Mouse (Mus musculus) splenic B cell, adult 2 months (primary cell): ENCODE data around the gene Ntng1.
A peak's percentile ranks its signal among the peaks of the same experiment; 100 is the strongest.

Source experiments
- DNase-seq: peaks from one replicate; pipeline ENCODE4 v3.0.0-alpha.2; 2011; ENCODE audit warnings: low read depth, low spot score
- H3K27me3 ChIP-seq: 2 replicates; pipeline ENCODE4 v1.6.1; 2012; ENCODE audit warnings: mild to moderate bottlenecking, low read length, moderate library complexity, mixed read lengths; ENCODE audit not compliant: control insufficient read depth, poor library complexity, insufficient read depth, severe bottlenecking
- H3K36me3 ChIP-seq: 2 replicates; pipeline ENCODE4 v1.6.1; 2012; ENCODE audit warnings: mild to moderate bottlenecking, low read length, moderate library complexity, mixed read lengths; ENCODE audit not compliant: control insufficient read depth, poor library complexity, insufficient read depth, severe bottlenecking

Ntng1 gene

GRCm38 (mm10) chr3:110143206-110144061, at the start of gene Ntng1:
Gene Ntng1, minus strand, starts transcription at chr3:110144011.
- Histone ChIP-seq H3K27me3 (no peaks in the 10 kb centered on the region), H3K36me3 (no peaks in the 10 kb centered on the region)
- DNase-seq: no peak

- no peak for DNase-seq
- H3K27me3 ChIP-seq: no peaks in the 10 kb centered on the region
- no peaks in the 10 kb centered on the region for H3K36me3 ChIP-seq
These were observed 43.7 kb upstream of the Ntng1 start for GRCm38 (mm10) chr3:110187401-110187948.

GRCm38 (mm10) chr3:110149089-110149488, 5.3 kb upstream of the Ntng1 start:
- Histone ChIP-seq H3K36me3 (no peaks in the 10 kb centered on the region), H3K27me3 (no peaks in the 10 kb centered on the region)
- no peak for DNase-seq

- DNase-seq: no peak
- no peaks in the 10 kb centered on the region for H3K27me3 ChIP-seq
- no peaks in the 10 kb centered on the region for H3K36me3 ChIP-seq
These were observed 667 bp upstream of the Ntng1 start for GRCm38 (mm10) chr3:110144301-110145055.

GRCm38 (mm10) chr3:110142314-110143205, 1.3 kb downstream of the Ntng1 start:
- no peak for DNase-seq
- Histone ChIP-seq H3K27me3 (no peaks in the 10 kb centered on the region), H3K36me3 (no peaks in the 10 kb centered on the region)

GRCm38 (mm10) chr3:110141351-110142302, 2.2 kb downstream of the Ntng1 start:
- peak; percentile 15 for DNase-seq
- no peaks in the 10 kb centered on the region for H3K27me3 ChIP-seq
- no peaks in the 10 kb centered on the region for H3K36me3 ChIP-seq

- no peak for DNase-seq
- H3K27me3 ChIP-seq: no peaks in the 10 kb centered on the region
- H3K36me3 ChIP-seq: no peaks in the 10 kb centered on the region
These were observed 7.7 kb downstream of the Ntng1 start for GRCm38 (mm10) chr3:110136115-110136514.

- no peaks in the 10 kb centered on the region for H3K27me3 ChIP-seq
These were observed 10.7 kb downstream of the Ntng1 start for GRCm38 (mm10) chr3:110133150-110133549.

GRCm38 (mm10) chr3:110132289-110132688, 11.5 kb downstream of the Ntng1 start:
- DNase-seq: no peak
- Histone ChIP-seq H3K36me3 (no peaks in the 10 kb centered on the region), H3K27me3 (no peaks in the 10 kb centered on the region)

More at GRCm38 (mm10) chr3:110133150-110133549, 10.7 kb downstream of the Ntng1 start:
- DNase-seq: no peak
- no peaks in the 10 kb centered on the region for H3K36me3 ChIP-seq

- Histone ChIP-seq H3K36me3 (no peaks in the 10 kb centered on the region), H3K27me3 (no peaks in the 10 kb centered on the region)
- no peak for DNase-seq
These were observed 12.5 kb downstream of the Ntng1 start for GRCm38 (mm10) chr3:110131043-110131891.

GRCm38 (mm10) chr3:110129607-110130006, 14.2 kb downstream of the Ntng1 start:
- Histone ChIP-seq H3K36me3 (no peaks in the 10 kb centered on the region), H3K27me3 (no peaks in the 10 kb centered on the region)
- DNase-seq: no peak

- DNase-seq: no peak
- Histone ChIP-seq H3K36me3 (no peaks in the 10 kb centered on the region), H3K27me3 (no peaks in the 10 kb centered on the region)
These were observed 37.8 kb downstream of the Ntng1 start for GRCm38 (mm10) chr3:110105982-110106381.

GRCm38 (mm10) chr3:110094407-110094806, 49.4 kb downstream of the Ntng1 start:
- Histone ChIP-seq H3K36me3 (no peaks in the 10 kb centered on the region), H3K27me3 (no peaks in the 10 kb centered on the region)
- DNase-seq: no peak
